Mouse (Mus musculus) MEL (cell line): ENCODE results near the gene Chsy1. TPM values are rescaled to one million over a fixed set of nuclear protein-coding genes. Genes with fewer than 3 reads are reported as not detected.

Experiments used
- DNase-seq: peaks from one replicate; pipeline ENCODE4 v3.0.0; 2011; ENCODE audit warnings: low read depth, low spot score
- H3K27ac ChIP-seq: 2 replicates; pipeline ENCODE4 v1.5.1; 2012; ENCODE audit warnings: low read depth, mild to moderate bottlenecking, control low read depth, low read length, moderate library complexity; ENCODE audit not compliant: control insufficient read depth
- H3K27me3 ChIP-seq, 2 experiments: fragments of 150-350 bp in 1 of 2; sonication (generic) in 1 of 2; 2 replicates each; pipeline ENCODE4 v1.6.1; 2012; ENCODE audit warnings: low read length in 2 of 2, mild to moderate bottlenecking in 2 of 2, improper control_type of control experiment in 1 of 2, moderate library complexity in 1 of 2; ENCODE audit not compliant: insufficient read depth in 2 of 2, control insufficient read depth in 1 of 2
- H3K36me3 ChIP-seq, 2 experiments: 2 replicates each; pipeline ENCODE4 v1.6.1; 2012 to 2014; ENCODE audit warnings: low read length in 2 of 2, improper control_type of control experiment in 1 of 2, inconsistent platforms in 1 of 2, mild to moderate bottlenecking in 1 of 2; ENCODE audit not compliant: insufficient read depth in 2 of 2, control insufficient read depth in 1 of 2
- H3K4me1 ChIP-seq, 2 experiments: fragments of 150-350 bp in 1 of 2; sonication (generic) in 1 of 2; 2 replicates each; pipeline ENCODE4 v1.6.1; 2012; ENCODE audit warnings: low read length in 2 of 2, improper control_type of control experiment in 1 of 2, mild to moderate bottlenecking in 1 of 2; ENCODE audit not compliant: insufficient read depth in 2 of 2, control insufficient read depth in 1 of 2
- H3K4me3 ChIP-seq, 2 experiments: fragments of 150-350 bp in 1 of 2; sonication (generic) in 1 of 2; 2 replicates each; pipeline ENCODE4 v1.5.1; 2012; ENCODE audit warnings: low read depth in 2 of 2, low read length in 2 of 2, mild to moderate bottlenecking in 2 of 2, moderate library complexity in 2 of 2, control low read depth in 1 of 2, improper control_type of control experiment in 1 of 2; ENCODE audit not compliant: control insufficient read depth in 1 of 2, insufficient read depth in 1 of 2
- H3K79me2 ChIP-seq: 2 replicates; pipeline ENCODE4 v1.6.1; 2012; ENCODE audit warnings: mild to moderate bottlenecking, low read length, moderate library complexity; ENCODE audit not compliant: control insufficient read depth, poor library complexity, insufficient read depth
- H3K9ac ChIP-seq: 2 replicates; pipeline ENCODE4 v1.6.1; 2012; ENCODE audit warnings: low read depth, mild to moderate bottlenecking, control low read depth, low read length, moderate library complexity; ENCODE audit not compliant: control insufficient read depth, poor library complexity, severe bottlenecking
- H3K9me3 ChIP-seq: fragments of 150-350 bp; sonication (generic); replicated peaks from 2 replicates; pipeline ENCODE4 v1.6.1; 2012; ENCODE audit warnings: mild to moderate bottlenecking, low read length, improper control_type of control experiment, moderate library complexity; ENCODE audit not compliant: insufficient read depth
- E2F4 ChIP-seq: IDR thresholded peaks from 2 replicates; pipeline ENCODE4 v1.6.1; 2011; ENCODE audit warnings: low read depth, low read length, improper control_type of control experiment, borderline replicate concordance
- ELF1 ChIP-seq: IDR thresholded peaks from 2 replicates; pipeline ENCODE4 v1.6.1; 2014; ENCODE audit warnings: low read depth, mild to moderate bottlenecking, inconsistent platforms, low read length, improper control_type of control experiment, moderate library complexity
- EP300 ChIP-seq, 2 experiments: IDR thresholded peaks; 2 replicates each; pipeline ENCODE4 v1.6.1; 2011; ENCODE audit warnings: improper control_type of control experiment in 2 of 2, low read length in 2 of 2, low read depth in 1 of 2, mild to moderate bottlenecking in 1 of 2
- ETS1 ChIP-seq: IDR thresholded peaks from 2 replicates; pipeline ENCODE4 v1.6.1; 2012; ENCODE audit warnings: low read depth, mild to moderate bottlenecking, inconsistent platforms, low read length, improper control_type of control experiment, moderate library complexity
- HCFC1 ChIP-seq: IDR thresholded peaks from 2 replicates; pipeline ENCODE4 v1.6.1; 2012; ENCODE audit warnings: low read depth, mild to moderate bottlenecking, inconsistent platforms, low read length, improper control_type of control experiment, moderate library complexity
- MYB ChIP-seq: IDR thresholded peaks from 2 replicates; pipeline ENCODE4 v1.6.1; 2011; ENCODE audit warnings: mild to moderate bottlenecking, low read depth, low read length, improper control_type of control experiment
- POLR2A ChIP-seq, 2 experiments: IDR thresholded peaks; 2 replicates each; pipeline ENCODE4 v1.6.1; 2011 to 2012; ENCODE audit warnings: low read length in 2 of 2, mild to moderate bottlenecking in 2 of 2, control low read depth in 1 of 2, improper control_type of control experiment in 1 of 2, low read depth in 1 of 2, moderate library complexity in 1 of 2; ENCODE audit not compliant: control insufficient read depth in 1 of 2, insufficient read depth in 1 of 2, poor library complexity in 1 of 2
- RAD21 ChIP-seq: IDR thresholded peaks from 2 replicates; pipeline ENCODE4 v1.6.1; 2011; ENCODE audit warnings: mild to moderate bottlenecking, low read depth, low read length, improper control_type of control experiment
- SIN3A ChIP-seq: IDR thresholded peaks from 2 replicates; pipeline ENCODE4 v1.6.1; 2012; ENCODE audit warnings: low read length, improper control_type of control experiment, inconsistent platforms
- TAL1 ChIP-seq: IDR thresholded peaks from 2 replicates; pipeline ENCODE4 v1.6.1; 2012; ENCODE audit warnings: mild to moderate bottlenecking, inconsistent platforms, low read length, moderate library complexity, mixed read lengths
- TBP ChIP-seq: IDR thresholded peaks from 2 replicates; pipeline ENCODE4 v1.8.0; 2011; ENCODE audit warnings: low read depth, low read length, improper control_type of control experiment
- USF2 ChIP-seq, 2 experiments: IDR thresholded peaks; 2 replicates each; pipeline ENCODE4 v1.6.1; 2011 to 2012; ENCODE audit warnings: improper control_type of control experiment in 2 of 2, low read length in 2 of 2, borderline replicate concordance in 1 of 2, inconsistent platforms in 1 of 2, low read depth in 1 of 2, mild to moderate bottlenecking in 1 of 2; ENCODE audit not compliant: insufficient read depth in 1 of 2
- polyA plus RNA-seq, 2 experiments: library from polyadenylated mRNA; stranded (reverse) in 1 of 2; unstranded in 1 of 2; fragments of >175 nt in 1 of 2; fragments of >200 nt in 1 of 2; gene quantifications; 2 replicates each; pipeline versions ENCODE4 v1.2.1 to v1.2.4; 2012; ENCODE audit warnings: low replicate concordance in 2 of 2, low read depth in 1 of 2; ENCODE audit not compliant: insufficient read length in 2 of 2, insufficient read depth in 1 of 2, missing spikeins in 1 of 2
- total RNA-seq: library from RNA; depleted of rRNA; stranded (reverse); fragments of 300-350 nt; gene quantifications from 2 replicates; pipeline ENCODE4 v1.2.3, GENCODE M21; 2012

The Chsy1 gene
- total and polyA plus RNA-seq, 3 experiments = 8.5 to 10.3 TPM; not detected in 1

- H3K36me3 ChIP-seq = peaks cover 0 to 7% of the 10 kb centered on the region in 2 experiments; a peak in 2 of 4 replicates
- DNase-seq = peak; percentile 47
Observed at GRCm38 (mm10) chr7:66218193-66219014, 109.1 kb downstream of the Chsy1 start.

GRCm38 (mm10) chr7:66219028-66219793, 109.9 kb downstream of the Chsy1 start:
- Histone ChIP-seq H3K36me3 (peaks cover 0 to 7% of the 10 kb centered on the region in 2 experiments; a peak in 2 of 4 replicates), H3K9me3 (no peaks in the 10 kb centered on the region), H3K79me2 (no peaks in the 10 kb centered on the region), H3K27ac (no peak overlapping the region), H3K9ac (no peak overlapping the region), H3K27me3 (no peaks in the 10 kb centered on the region), H3K4me1 (peaks cover 11 to 28% of the 10 kb centered on the region in 2 experiments), H3K4me3 (no peak overlapping the region)
- TF ChIP-seq HCFC1 (no peak), ELF1 (0 out of 2 replicates have a peak, but pooled peaks have one; percentile 4), RAD21 (no peak)
- DNase-seq = no peak

More at GRCm38 (mm10) chr7:66218193-66219014, 109.1 kb downstream of the Chsy1 start:
- Histone ChIP-seq H3K4me3 (no peak overlapping the region), H3K27me3 (no peaks in the 10 kb centered on the region), H3K9me3 (no peaks in the 10 kb centered on the region), H3K4me1 (peaks cover 11 to 28% of the 10 kb centered on the region in 2 experiments), H3K9ac (peak overlapping the region; percentile 17; the same call in 1 of the 2 replicates), H3K27ac (peak overlapping the region; percentile 27), H3K79me2 (no peaks in the 10 kb centered on the region)
- peak; percentile 37; the same call in 1 of the 2 replicates for TF ChIP-seq ETS1
- TF ChIP-seq E2F4 = no peak
- TF ChIP-seq ELF1 = 0 out of 2 replicates have a peak, but pooled peaks have one; percentile 17
- 0 out of 2 replicates have a peak, but pooled peaks have one; percentile 48 for TF ChIP-seq SIN3A
- TF ChIP-seq EP300 (IDR thresholded peaks at IDR 0.05; ENCODE audit: low read depth in 1 of 2, low read length in 2 of 2) = peak in 1 of 2 experiments; percentile 22; a peak in 1 of 4 replicates
- TF ChIP-seq POLR2A (IDR thresholded peaks at IDR 0.05; ENCODE audit: control insufficient read depth in 1 of 2, insufficient read depth in 1 of 2, low read depth in 1 of 2, low read length in 2 of 2, poor library complexity in 1 of 2) = no peak
- TF ChIP-seq USF2 (IDR thresholded peaks at IDR 0.05; ENCODE audit: borderline replicate concordance in 1 of 2, insufficient read depth in 1 of 2, low read depth in 1 of 2, low read length in 2 of 2) = no peak

- H3K27me3 ChIP-seq = no peaks in the 10 kb centered on the region
- no peak for DNase-seq
- no peak for TF ChIP-seq POLR2A (IDR thresholded peaks at IDR 0.05; ENCODE audit: control insufficient read depth in 1 of 2, insufficient read depth in 1 of 2, low read depth in 1 of 2, low read length in 2 of 2, poor library complexity in 1 of 2)
- no peak for TF ChIP-seq TAL1
- no peak for TF ChIP-seq MYB
- no peak for TF ChIP-seq TBP
- H3K4me1 ChIP-seq = peaks cover 11 to 28% of the 10 kb centered on the region in 2 experiments
- no peaks in the 10 kb centered on the region for H3K79me2 ChIP-seq
- no peaks in the 10 kb centered on the region for H3K9me3 ChIP-seq
- H3K27ac ChIP-seq = no peak overlapping the region
- H3K36me3 ChIP-seq = peaks cover 0 to 7% of the 10 kb centered on the region in 2 experiments; a peak in 2 of 4 replicates
- no peak overlapping the region for H3K4me3 ChIP-seq
- H3K9ac ChIP-seq = no peak overlapping the region
Observed at GRCm38 (mm10) chr7:66219794-66220227, 110.5 kb downstream of the Chsy1 start.
